Mouse (Mus musculus) lung, adult 2 months (tissue): ENCODE measurements around the gene Creb1. TPM values are rescaled to one million over a fixed set of nuclear protein-coding genes. Genes with fewer than 3 reads are reported as not detected.
"Not testable (repeated sequence)": the region's sequence is repeated elsewhere in the genome, so short reads cannot be mapped to it uniquely, and the experiment has no call there.

Experiments
- DNase-seq: peaks from one replicate; pipeline ENCODE4 v3.0.0; 2022
- H3K4me1 ChIP-seq: fragments of 200-500 bp; 2 replicates; pipeline ENCODE4 v1.6.1; 2011; ENCODE audit warnings: low read length; ENCODE audit not compliant: control insufficient read depth, insufficient read depth
- H3K4me3 ChIP-seq: fragments of 200-500 bp; replicated peaks from 2 replicates; pipeline ENCODE3; 2011; ENCODE audit warnings: low read depth, mild to moderate bottlenecking, control low read depth, low read length; ENCODE audit errors: extremely low read depth
- CTCF ChIP-seq: fragments of 200-500 bp; IDR thresholded peaks from 2 replicates; pipeline ENCODE4 v1.5.1; 2011; ENCODE audit warnings: mild to moderate bottlenecking, low read length, control low read depth; ENCODE audit not compliant: insufficient read depth
- POLR2A ChIP-seq: fragments of 200-500 bp; IDR thresholded peaks from 2 replicates; pipeline ENCODE4 v1.6.1; 2011; ENCODE audit warnings: low read depth, mild to moderate bottlenecking, control low read depth, low read length, borderline replicate concordance; ENCODE audit errors: extremely low read depth
- WGBS: fragments of 180-500 bp; shearing (Covaris S2); methylation state at CpG from one replicate; pipeline ENCODE4 v1.1.7; 2018; 5-methylcytosine and 5-hydroxymethylcytosine counted together
- polyA plus RNA-seq: library from polyadenylated mRNA; depleted of rRNA; stranded (reverse); fragments of >200 nt; gene quantifications from 2 replicates; pipeline ENCODE4 v1.2.3, GENCODE M21; 2012

The Creb1 gene
- polyA plus RNA-seq, 1 experiment = 19.7 TPM

GRCm38 (mm10) chr1:64533471-64534443, 1.3 kb downstream of the Creb1 start:
- DNase-seq = peak; percentile 62
- under 1% methylated on average over 35 of the region's 35 CpGs for WGBS
- Histone ChIP-seq H3K4me3 (peak overlapping the region; percentile 61), H3K4me1 (peaks cover 12% of the 10 kb centered on the region)
- no peak for TF ChIP-seq CTCF
- TF ChIP-seq POLR2A = 0 out of 2 replicates have a peak, but pooled peaks have one; percentile 9

DNA sequence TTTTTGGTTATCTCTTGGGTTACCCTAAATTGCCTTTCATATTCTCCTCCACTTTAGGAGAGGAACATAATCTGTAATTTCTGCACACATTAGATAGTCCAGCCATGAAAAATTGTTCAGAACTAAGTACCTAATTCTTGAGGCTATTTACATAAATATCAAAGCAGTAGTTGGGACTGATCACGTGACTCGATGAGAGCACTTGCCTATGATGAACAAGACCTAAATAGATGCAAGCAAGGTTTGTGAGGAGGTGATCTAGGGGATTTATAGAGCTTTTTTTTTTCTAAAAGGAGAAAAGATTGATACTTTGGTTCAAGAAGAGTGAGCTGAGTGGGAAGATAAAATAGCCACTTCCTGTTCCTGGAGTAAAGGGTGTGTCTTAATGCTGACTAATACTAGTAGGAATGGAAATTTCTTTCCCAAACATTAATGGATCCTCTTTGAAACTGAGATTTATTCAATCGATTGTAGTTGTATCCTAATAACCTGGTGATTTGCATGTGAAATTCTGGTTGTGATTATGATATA, 6.5 kb downstream of the Creb1 start:
- peaks cover 5% of the 10 kb centered on the region for H3K4me1 ChIP-seq
- DNase-seq = no peak
- H3K4me3 ChIP-seq = no peak overlapping the region
- no peak for TF ChIP-seq POLR2A
- no peak for TF ChIP-seq CTCF
- WGBS = 67% methylated on average over 3 of the region's 3 CpGs

- no peak overlapping the region for H3K4me3 ChIP-seq
- TF ChIP-seq POLR2A (no peak), CTCF (no peak)
- 69% methylated on average over 5 of the region's 5 CpGs for WGBS
- H3K4me1 ChIP-seq = no peaks in the 10 kb centered on the region; the same call in 1 of the 2 replicates
- no peak for DNase-seq
These were observed 11.3 kb downstream of the Creb1 start for GRCm38 (mm10) chr1:64543750-64544149.

- Histone ChIP-seq H3K4me1 (peaks cover 3% of the 10 kb centered on the region), H3K4me3 (no peak overlapping the region)
- TF ChIP-seq POLR2A (no peak), CTCF (no peak)
- no peak for DNase-seq
- 75% methylated on average over 3 of the region's 3 CpGs for WGBS
These were observed 13.6 kb downstream of the Creb1 start for GRCm38 (mm10) chr1:64546070-64546469.

DNA sequence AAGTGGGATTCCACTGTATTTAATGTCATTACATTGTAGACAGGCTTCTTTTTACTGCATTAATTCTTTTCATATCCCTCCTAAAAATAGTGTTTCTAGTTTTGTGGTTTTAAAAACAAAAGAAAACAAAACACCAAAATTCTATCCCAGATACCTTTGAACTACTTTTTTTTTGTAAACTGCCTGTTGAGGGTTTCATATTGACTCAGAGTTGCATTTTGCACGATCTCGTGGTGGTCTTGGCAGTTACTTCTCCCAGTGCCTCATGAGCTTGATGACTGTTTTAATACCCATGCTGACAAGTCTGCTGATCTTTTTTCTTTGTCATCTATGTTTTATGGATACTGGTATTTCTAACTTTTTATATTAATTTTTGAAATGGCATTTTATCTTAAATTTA, 16.9 kb downstream of the Creb1 start:
- H3K4me3 ChIP-seq = no peak overlapping the region
- no peak for TF ChIP-seq CTCF
- TF ChIP-seq POLR2A = no peak
- peaks cover 3% of the 10 kb centered on the region for H3K4me1 ChIP-seq
- DNase-seq = no peak
- 61% methylated on average over 2 of the region's 2 CpGs for WGBS

- no peak for TF ChIP-seq CTCF
- TF ChIP-seq POLR2A = no peak
- no peak overlapping the region for H3K4me3 ChIP-seq
- no peak for DNase-seq
- 35% methylated on average over 2 of the region's 2 CpGs for WGBS
- peaks cover 3% of the 10 kb centered on the region; the same call in 1 of the 2 replicates for H3K4me1 ChIP-seq
These were observed 19.5 kb downstream of the Creb1 start for GRCm38 (mm10) chr1:64551908-64552307.

DNA sequence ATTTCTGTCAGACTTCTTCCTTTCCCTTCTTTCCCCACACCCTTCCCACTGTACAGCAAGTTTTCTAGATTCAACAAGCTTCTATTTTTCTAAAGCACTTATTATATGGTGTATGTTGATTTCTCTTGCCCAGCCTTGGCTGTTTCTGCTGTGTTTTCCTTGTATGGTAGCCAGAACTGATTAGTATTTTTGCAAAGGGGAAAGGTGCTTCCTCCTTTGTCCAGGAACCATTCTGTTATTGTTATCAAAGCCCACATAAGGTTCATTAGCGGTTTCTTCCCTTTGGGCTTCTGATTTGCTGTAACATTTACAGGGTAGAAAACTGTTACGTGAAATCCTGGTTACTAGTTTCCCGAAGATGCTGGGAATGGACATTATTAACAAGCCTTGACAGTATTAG, 27.7 kb downstream of the Creb1 start:
- no peak for DNase-seq
- Histone ChIP-seq H3K4me3 (no peak overlapping the region), H3K4me1 (peaks cover 2% of the 10 kb centered on the region; the same call in 1 of the 2 replicates)
- WGBS = 77% methylated on average over 3 of the region's 3 CpGs
- TF ChIP-seq CTCF = no peak
- no peak for TF ChIP-seq POLR2A

DNA sequence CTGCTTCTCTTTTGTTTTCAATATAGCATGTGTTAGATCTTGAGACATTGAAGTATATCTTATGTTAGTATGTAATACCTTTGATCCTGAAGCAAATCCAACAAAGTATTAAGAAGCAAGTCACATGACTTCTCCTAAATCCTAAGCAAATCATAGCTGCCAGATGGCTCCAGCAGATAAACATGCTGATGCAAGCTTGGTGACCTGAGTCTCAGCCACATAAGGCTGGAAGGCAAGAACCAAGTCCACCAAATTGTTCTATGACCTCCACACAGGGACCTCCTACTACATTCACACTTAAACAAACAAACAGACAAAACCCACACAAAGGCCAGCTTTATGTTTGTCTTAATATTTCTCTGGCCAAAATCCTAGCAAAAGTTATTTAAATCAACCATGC, 35.8 kb downstream of the Creb1 start:
- no peaks in the 10 kb centered on the region for H3K4me1 ChIP-seq
- DNase-seq = no peak
- TF ChIP-seq POLR2A (no peak), CTCF (no peak)
- H3K4me3 ChIP-seq = no peak overlapping the region

- 87% methylated on average over 7 of the region's 7 CpGs for WGBS
- TF ChIP-seq POLR2A (no peak), CTCF (no peak)
- Histone ChIP-seq H3K4me3 (no peak overlapping the region), H3K4me1 (peaks cover 3% of the 10 kb centered on the region; the same call in 1 of the 2 replicates)
- no peak for DNase-seq
These were observed 43.6 kb downstream of the Creb1 start for GRCm38 (mm10) chr1:64576022-64576421.

DNA sequence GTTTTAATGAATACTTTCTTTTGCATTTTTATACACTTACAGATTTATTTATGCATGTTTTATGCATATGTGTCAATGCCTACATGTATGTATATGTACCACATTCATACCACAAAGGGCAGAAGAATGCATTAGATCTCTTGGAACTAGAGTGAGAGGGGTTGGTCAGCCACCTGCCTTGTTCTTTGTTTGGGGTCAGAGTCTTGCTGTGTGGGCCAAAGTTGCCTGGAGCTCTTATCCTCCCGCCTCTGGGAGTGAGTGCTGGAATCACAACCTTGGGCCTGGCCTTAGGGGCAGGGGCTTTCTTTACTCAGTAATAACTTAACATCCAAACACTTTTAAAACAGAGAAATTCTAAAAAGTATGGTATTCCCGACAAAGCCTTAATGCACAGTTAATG, 44.3 kb downstream of the Creb1 start:
- WGBS = 87% methylated on average over 2 of the region's 2 CpGs
- TF ChIP-seq POLR2A (no peak), CTCF (no peak)
- Histone ChIP-seq H3K4me1 (peaks cover 3% of the 10 kb centered on the region; the same call in 1 of the 2 replicates), H3K4me3 (no peak overlapping the region)
- no peak for DNase-seq

DNA sequence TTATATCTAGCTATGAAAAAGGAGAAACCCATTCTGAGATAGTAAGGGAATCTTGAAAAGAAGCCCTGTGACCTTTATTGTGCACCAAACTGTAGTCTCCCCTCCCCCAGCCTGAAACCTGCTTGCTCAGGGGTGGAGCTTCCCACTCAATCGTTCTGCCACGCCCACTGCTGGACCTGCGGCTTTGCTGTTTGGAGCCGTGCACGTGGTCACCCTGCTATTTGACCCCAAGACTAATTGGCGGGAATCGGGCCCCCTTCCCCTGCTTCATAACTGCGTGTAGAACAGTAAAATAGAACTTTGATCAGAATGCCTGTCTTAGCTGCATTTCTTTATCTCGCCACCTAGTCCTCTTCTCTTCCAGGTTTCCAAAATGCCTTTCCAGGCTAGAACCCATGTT, 45.5 kb downstream of the Creb1 start:
- H3K4me1 ChIP-seq, H3K4me3 ChIP-seq, DNase-seq: not testable (repeated sequence)
- WGBS = 67% methylated on average over 9 of the region's 9 CpGs
